Mouse (Mus musculus): ENCODE measurements around the gene Myef2.
"Not testable (repeated sequence)": the region's sequence is repeated elsewhere in the genome, so short reads cannot be mapped to it uniquely, and the experiment has no call there.

Myef2 gene

DNA sequence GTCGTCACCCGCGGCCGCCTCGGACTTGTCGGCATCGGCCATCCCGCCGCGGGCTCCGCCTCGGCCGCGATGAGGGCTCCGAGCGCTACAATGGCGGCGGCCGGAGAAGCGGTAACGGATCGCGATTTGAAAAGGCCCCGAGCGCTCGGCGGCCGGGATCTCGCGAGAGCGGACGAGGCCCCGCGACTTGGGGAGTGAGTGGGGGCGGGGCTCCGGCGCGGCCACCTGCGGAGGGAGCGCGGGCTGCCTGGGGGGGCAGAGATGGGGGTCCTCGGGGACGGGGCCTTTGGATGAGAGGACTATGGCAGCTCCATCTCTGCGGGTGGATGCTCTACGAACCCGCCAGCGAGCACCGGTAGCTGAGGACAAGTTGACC is at the start of gene Myef2:
Gene Myef2 (minus strand): TSS at position 185 of the 376 bp plus-strand sequence.
- peak; percentile 87 for DNase-seq

- no peak for DNase-seq
Measured at GRCm38 (mm10) chr2:125162012-125162470, 38.6 kb upstream of the Myef2 start.

- DNase-seq: no peak
Measured at GRCm38 (mm10) chr2:125155504-125155903, 32.0 kb upstream of the Myef2 start.

DNA sequence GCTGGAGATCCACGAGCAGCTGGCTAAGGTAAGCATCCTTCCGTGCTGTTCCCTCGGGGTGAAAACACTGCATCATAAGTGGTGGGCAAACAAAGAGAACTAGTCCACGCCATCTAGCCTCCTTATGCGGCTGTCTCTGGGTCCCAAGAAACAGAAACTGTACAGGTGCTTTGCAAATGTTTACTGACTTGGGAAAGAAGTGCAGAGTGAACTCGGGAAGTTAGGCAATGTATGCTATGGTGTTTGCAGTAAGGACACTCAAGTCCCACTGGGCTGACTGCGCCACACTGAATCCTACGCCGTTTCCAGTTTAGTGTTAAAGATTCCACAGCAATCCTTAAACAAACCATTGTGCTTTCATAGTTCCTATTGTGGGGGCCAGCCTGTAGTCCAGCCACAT is 30.8 kb upstream of the Myef2 start:
- no peak for DNase-seq

DNA sequence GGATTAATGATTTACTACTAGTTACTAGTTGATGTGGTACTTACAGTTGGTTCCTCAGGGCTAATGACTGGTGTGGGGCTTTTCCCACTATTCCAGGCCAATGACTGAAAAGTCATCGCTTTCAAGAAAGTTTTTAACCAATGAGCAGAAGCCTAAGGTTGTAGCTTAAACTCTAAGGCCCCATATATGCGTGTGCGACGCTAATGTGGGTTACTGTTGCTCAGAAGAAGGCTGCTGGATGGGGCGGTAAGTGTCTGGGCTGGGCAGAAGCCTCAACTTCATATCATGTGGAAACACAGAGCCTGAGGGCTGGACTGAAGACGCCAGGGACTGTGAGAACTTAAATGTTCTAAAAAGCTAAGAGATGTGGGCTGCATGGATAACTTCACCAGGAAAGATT is 28.9 kb upstream of the Myef2 start, which contains the start of gene Slc12a1:
Gene Slc12a1 (plus strand): TSS at position 118 of the 400 bp plus-strand sequence.
- no peak for DNase-seq

- DNase-seq: no peak
Measured at GRCm38 (mm10) chr2:125142336-125142735, 18.9 kb upstream of the Myef2 start.

DNA sequence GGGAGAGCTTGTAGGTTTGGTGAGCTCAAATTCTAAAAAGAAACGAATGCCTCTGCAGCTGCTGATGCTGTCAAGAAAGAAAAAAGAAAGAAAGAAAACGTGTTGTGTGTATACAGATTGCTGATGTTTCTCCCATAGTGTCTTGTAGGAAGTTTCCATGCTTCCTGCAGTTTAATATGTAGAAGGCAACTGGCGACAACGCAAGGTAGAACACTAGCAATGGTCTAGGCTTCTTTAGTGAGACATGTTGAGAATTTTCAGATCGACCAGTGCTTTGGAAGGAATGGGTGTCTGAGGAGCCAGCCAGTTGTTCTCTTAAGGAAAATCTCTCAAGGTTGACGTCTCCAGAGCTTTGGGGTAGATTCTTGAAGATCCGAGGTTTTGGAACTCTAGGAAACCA is 13.4 kb upstream of the Myef2 start:
- DNase-seq: no peak

- DNase-seq: peak; percentile 81
Measured at GRCm38 (mm10) chr2:125135903-125136811, 12.7 kb upstream of the Myef2 start, which contains the start of gene Ctxn2. Gene Ctxn2 (plus strand): TSS chr2:125136692.

GRCm38 (mm10) chr2:125134113-125134512 is 10.7 kb upstream of the Myef2 start:
- DNase-seq: no peak

- DNase-seq: no peak
Measured at GRCm38 (mm10) chr2:125126792-125127191, 3.3 kb upstream of the Myef2 start.

DNA sequence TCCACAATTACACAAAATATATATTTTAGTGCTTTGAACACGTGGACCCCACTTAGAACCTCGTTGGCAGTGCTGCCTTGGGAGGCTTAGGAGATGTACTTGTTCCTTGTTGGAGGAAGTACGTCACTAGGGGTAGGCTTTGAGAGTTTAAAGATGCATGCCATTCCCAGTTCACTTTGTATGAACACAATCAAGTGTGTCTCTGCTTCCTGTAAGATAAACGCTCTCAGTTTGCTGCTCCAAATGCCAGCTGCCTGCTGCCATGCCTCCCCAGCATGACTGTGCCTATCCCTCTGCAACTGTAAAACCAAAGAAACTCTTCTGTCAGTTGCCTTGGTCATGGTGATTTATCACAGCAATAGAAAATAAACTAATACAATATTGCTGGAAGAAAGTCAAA is 2.4 kb upstream of the Myef2 start:
- DNase-seq: no peak

DNA sequence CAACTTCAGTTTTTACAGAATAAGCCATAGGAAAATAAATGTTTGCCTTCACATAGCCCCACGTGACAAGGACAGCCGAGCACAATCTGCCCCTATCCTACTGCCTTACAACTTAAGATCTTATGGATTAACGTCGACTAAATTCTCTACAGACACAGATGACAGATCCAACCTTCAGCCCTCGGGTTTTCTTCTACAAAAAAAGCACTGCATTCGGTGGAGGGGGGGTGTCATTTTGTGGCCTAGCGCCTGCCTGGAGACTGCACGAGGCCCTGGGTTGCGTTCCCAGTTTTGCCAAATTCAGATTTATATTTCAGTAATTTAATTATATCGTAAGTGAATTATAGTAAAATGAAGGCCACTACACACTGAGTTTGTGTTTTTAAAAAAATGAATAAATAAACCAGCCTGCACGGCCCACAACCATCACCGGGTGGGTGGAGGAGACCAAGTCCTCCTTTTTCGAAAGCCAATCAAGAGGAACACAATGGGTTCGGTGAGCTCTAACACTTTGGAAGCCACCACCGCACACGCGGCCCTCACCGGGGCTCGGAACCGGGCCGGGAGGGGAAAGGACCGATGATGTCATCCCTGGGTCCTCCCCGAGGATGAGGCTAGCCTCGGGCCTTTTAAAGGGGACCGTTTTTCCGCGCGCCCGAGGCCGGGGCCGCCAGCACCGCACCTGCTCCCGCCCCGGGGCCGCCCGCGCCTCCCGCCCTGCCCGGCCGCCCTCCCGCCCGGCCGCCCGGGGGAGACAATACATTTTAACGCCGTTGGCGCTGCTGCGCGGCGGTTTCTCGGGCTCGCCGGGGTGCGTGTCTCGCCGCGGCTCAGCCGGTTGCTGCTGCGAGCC is 611 bp downstream of the Myef2 start:
- peak in 1 of 2 experiments; percentile 61 for DNase-seq

DNA sequence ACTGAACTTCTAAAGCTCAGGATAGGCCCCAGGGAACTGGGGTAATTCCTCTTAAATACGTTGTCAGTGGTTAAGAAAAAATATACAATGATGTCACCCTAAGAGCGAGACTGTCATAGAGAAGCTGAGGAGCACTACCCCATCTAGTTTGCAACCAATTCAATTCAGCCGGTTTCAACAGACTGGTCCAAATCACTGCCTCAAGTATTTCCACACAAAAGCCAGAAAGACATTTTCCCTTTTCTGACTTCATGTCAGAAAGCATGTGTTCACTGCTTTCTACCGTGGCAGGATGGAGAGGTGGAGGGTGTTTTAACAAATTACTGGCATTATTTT is 1.2 kb downstream of the Myef2 start:
- DNase-seq: no peak

GRCm38 (mm10) chr2:125119381-125120110 is 3.9 kb downstream of the Myef2 start:
- no peak for DNase-seq

DNA sequence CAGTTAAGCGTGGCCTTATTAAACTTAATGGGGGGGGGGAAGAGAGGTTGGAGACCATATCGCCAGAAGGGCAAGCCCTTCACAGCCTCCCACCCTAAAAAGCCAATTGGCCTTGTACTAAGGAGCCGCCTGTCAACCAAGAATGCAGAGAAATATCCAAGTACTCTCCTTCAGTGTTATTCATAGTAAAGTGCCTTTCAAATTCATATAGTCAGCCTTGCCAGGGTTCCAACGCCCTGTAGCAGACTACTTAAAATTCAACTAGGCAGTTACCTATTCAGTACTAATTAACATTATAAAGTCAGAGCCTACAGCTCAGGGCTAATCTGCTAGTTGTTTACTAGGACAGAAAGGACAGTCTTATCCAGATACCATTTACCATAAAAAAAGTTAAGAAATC is 16.9 kb downstream of the Myef2 start:
- not testable (repeated sequence) for DNase-seq

GRCm38 (mm10) chr2:125104491-125104890 is 19.0 kb downstream of the Myef2 start:
- DNase-seq: peak in 1 of 2 experiments; percentile 5

DNA sequence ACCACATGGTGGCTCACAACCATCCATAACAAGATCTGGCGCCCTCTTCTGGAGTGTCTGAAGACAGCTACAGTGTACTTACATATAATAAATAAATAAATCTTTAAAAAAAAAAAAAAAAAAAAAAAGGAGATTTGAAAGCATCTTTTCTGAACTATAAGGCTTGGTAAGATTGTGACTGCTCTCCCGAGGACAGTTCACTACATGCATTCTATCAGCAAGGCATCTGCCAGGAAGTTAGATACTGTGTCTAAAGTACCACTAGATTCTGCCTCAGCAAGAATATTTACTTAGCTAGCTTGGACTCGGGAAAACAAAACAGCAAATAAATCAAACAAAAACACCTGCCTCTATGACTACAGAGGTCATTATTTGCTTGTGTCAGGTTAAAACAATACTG is 31.3 kb downstream of the Myef2 start:
- DNase-seq: not testable (repeated sequence)

- DNase-seq: no peak
Measured at GRCm38 (mm10) chr2:125088757-125089156, 34.7 kb downstream of the Myef2 start.

DNA sequence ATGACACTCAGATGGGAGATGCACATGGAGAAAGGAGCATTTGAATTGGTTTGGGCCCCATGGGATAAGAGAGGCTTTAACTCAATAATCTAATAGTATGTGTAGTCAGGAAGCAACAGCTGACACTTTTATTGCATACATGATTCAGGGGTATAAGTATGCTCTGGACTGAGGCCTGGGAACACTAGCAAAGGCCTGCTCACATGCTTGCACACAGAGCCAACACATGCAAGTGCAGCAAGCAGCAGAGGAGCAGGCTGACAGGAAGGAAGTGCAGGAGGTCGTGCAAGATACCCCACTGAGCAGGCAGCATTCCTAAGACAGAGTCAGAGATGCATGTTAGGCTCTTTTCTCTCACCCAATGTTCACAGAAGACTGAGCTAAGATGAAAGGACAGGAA is 39.6 kb downstream of the Myef2 start:
- no peak for DNase-seq

- DNase-seq: no peak
Measured at GRCm38 (mm10) chr2:125073056-125073780, 50.2 kb downstream of the Myef2 start.

DNA sequence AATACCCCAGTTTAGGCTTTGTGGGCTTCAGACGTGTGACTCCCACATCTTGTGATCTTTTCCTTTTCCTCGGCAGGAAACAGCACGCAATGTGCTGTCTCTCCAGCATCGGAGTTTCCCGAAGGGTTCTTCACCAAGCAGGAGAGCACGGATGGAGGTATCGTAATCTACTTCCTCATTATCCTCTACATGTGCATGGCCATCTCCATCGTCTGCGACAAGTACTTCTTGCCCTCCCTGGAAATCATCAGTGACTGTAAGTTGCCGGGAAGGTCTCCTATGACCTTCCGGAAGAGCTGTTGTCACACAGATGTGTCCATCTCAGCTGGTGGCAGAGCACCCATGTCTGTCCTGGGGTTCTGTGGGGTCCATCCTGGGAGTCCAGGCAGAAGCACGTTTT is 54.8 kb downstream of the Myef2 start:
- no peak for DNase-seq

- no peak for DNase-seq
Measured at GRCm38 (mm10) chr2:125067894-125068293, 55.6 kb downstream of the Myef2 start, which contains the start of gene Slc24a5. Gene Slc24a5 (plus strand): TSS chr2:125068124.
